ENCODE assay signal across 21 mouse cellular contexts in the genomic region with DNA sequence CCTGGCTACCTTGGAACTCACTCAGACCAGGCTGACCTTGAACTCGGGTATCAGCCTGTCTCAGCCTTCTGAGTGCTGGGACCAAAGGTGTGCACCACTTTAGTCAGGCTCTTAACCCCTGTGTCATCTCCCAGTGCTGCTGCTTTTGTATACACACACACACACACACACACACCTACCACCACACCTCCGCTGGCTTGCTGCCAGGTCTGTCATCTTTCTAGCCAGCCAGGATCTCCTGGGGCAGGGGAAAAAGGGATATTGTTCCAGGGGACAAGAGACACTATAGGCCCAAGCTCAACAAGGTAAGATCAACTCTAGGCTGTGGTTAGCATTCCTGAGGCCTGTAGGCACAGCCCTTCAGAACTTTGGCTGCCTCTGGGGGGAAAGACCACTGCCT. TPM values are rescaled to one million over a fixed set of nuclear protein-coding genes. Genes with fewer than 3 reads are reported as not detected.
DNase-seq lines count a peak whose midpoint lies in the region; ATAC-seq and TF ChIP-seq lines count a peak whose summit lies in the region.
"Had no signal": no experiment of that assay in that cellular context is flagged by ENCODE, and none has a peak within 500 bp of the region (broad histone marks: within the 10 kb centered on the region; RNA-seq: fewer than 3 reads in every experiment).

No protein-coding gene starts in this region.

- no peak for ATAC-seq in forebrain, postnatal 0 days
- no peak for ATAC-seq in hindbrain, embryonic 13.5 days (ENCODE audit: low FRiP score)
- no peak for ATAC-seq in hindbrain, embryonic 16.5 days
- ATAC-seq in lung, embryonic 15.5 days (ENCODE audit: borderline replicate concordance, extremely low read depth, low FRiP score, low TSS enrichment): no peak
- no peak for ATAC-seq in midbrain, embryonic 15.5 days (replicated peaks)
- ATAC-seq: CD4-positive, CD25-positive, alpha-beta regulatory T cell, adult 4 months; Patski had no signal

- no peak overlapping the region for H3K9ac ChIP-seq in forebrain, postnatal 0 days
- no peak overlapping the region for H3K9ac ChIP-seq in hindbrain, embryonic 13.5 days
- no peak overlapping the region for H3K9ac ChIP-seq in hindbrain, embryonic 16.5 days (ENCODE audit: low read depth, low read length)
- no peak overlapping the region for H3K9ac ChIP-seq in lung, embryonic 15.5 days
- no peak overlapping the region for H3K9ac ChIP-seq in midbrain, embryonic 15.5 days

- no peak for DNase-seq in forebrain, embryonic 10.5 days (ENCODE audit: extremely low spot score, low spot score)
- no peak for DNase-seq in forebrain, postnatal 0 days
- no peak for DNase-seq in lung, postnatal 4 days
- no peak for DNase-seq in cerebellum, postnatal 4 days (ENCODE audit: low spot score in 2 of 2)
- DNase-seq: adrenal gland, adult 8-10 months; cerebellum, adult 8-10 months; gastrocnemius, postnatal 25 days; kidney, adult 11 months; lung, adult 2 months; right cerebral cortex, postnatal 14 days; spleen, adult 18-20 months; thymus, postnatal 36 days had no signal

- no peak overlapping the region for H3K4me2 ChIP-seq in forebrain, postnatal 0 days (ENCODE audit: low read depth)
- no peak overlapping the region for H3K4me2 ChIP-seq in hindbrain, embryonic 13.5 days
- no peak overlapping the region for H3K4me2 ChIP-seq in hindbrain, embryonic 16.5 days (ENCODE audit: low read length)
- no peak overlapping the region for H3K4me2 ChIP-seq in lung, embryonic 15.5 days
- no peak overlapping the region for H3K4me2 ChIP-seq in midbrain, embryonic 15.5 days
- H3K4me2 ChIP-seq: embryonic facial prominence, embryonic 13.5 days; liver, embryonic 11.5 days had no signal

- H3K9me3 ChIP-seq in forebrain, embryonic 10.5 days: no peaks in the 10 kb centered on the region
- no peaks in the 10 kb centered on the region for H3K9me3 ChIP-seq in forebrain, postnatal 0 days (ENCODE audit: low read length)
- no peaks in the 10 kb centered on the region for H3K9me3 ChIP-seq in hindbrain, embryonic 13.5 days
- H3K9me3 ChIP-seq in hindbrain, embryonic 16.5 days (ENCODE audit: control insufficient read depth, low read length): no peaks in the 10 kb centered on the region
- no peaks in the 10 kb centered on the region for H3K9me3 ChIP-seq in lung, embryonic 15.5 days
- no peaks in the 10 kb centered on the region for H3K9me3 ChIP-seq in midbrain, embryonic 15.5 days
- H3K9me3 ChIP-seq: embryonic facial prominence, embryonic 13.5 days had no signal

- H3K4me3 ChIP-seq in forebrain, embryonic 10.5 days: no peak overlapping the region
- no peak overlapping the region for H3K4me3 ChIP-seq in forebrain, postnatal 0 days (ENCODE audit: low read depth, low read length)
- H3K4me3 ChIP-seq in hindbrain, embryonic 13.5 days: no peak overlapping the region
- H3K4me3 ChIP-seq in hindbrain, embryonic 16.5 days (ENCODE audit: low read length): no peak overlapping the region
- H3K4me3 ChIP-seq in lung, embryonic 15.5 days: no peak overlapping the region
- H3K4me3 ChIP-seq in midbrain, embryonic 15.5 days: no peak overlapping the region
- H3K4me3 ChIP-seq: embryonic facial prominence, embryonic 13.5 days had no signal

- peak overlapping the region; percentile 60 for H3K27ac ChIP-seq in forebrain, embryonic 10.5 days
- no peak overlapping the region for H3K27ac ChIP-seq in forebrain, postnatal 0 days (ENCODE audit: low read depth, low read length)
- H3K27ac ChIP-seq in hindbrain, embryonic 13.5 days: peak overlapping the region; percentile 63
- H3K27ac ChIP-seq in hindbrain, embryonic 16.5 days (ENCODE audit: low read depth, low read length): no peak overlapping the region
- H3K27ac ChIP-seq in lung, embryonic 15.5 days: 0 out of 2 replicates have a peak overlapping the region, but pooled peaks have one; percentile 21
- peak overlapping the region; percentile 43; the same call in 1 of the 2 replicates for H3K27ac ChIP-seq in midbrain, embryonic 15.5 days
- H3K27ac ChIP-seq: embryonic facial prominence, embryonic 13.5 days; kidney, postnatal 0 days had no signal

- no peak for TF ChIP-seq CTCF in forebrain, postnatal 0 days (IDR thresholded peaks at IDR 0.05; ENCODE audit: low read depth)

- 96% methylated on average over 2 of the region's 2 CpGs for whole genome bisulfite sequencing in forebrain, embryonic 10.5 days
- WGBS in forebrain, postnatal 0 days: 84% methylated on average over 2 of the region's 2 CpGs
- WGBS in hindbrain, embryonic 13.5 days: 85% methylated on average over 2 of the region's 2 CpGs
- WGBS in hindbrain, embryonic 16.5 days: 80% methylated on average over 2 of the region's 2 CpGs
- 56% methylated on average over 2 of the region's 2 CpGs for WGBS in lung, embryonic 15.5 days
- WGBS in midbrain, embryonic 15.5 days: 84% methylated on average over 2 of the region's 2 CpGs

- H3K4me1 ChIP-seq in forebrain, embryonic 10.5 days: peaks cover 76% of the 10 kb centered on the region
- peaks cover 21% of the 10 kb centered on the region for H3K4me1 ChIP-seq in forebrain, postnatal 0 days (ENCODE audit: insufficient read depth)
- peaks cover 75% of the 10 kb centered on the region for H3K4me1 ChIP-seq in hindbrain, embryonic 13.5 days (replicated peaks)
- H3K4me1 ChIP-seq in hindbrain, embryonic 16.5 days (ENCODE audit: control insufficient read depth, insufficient read depth, low read depth, low read length): peaks cover 45% of the 10 kb centered on the region
- H3K4me1 ChIP-seq in lung, embryonic 15.5 days: peaks cover 59% of the 10 kb centered on the region
- peaks cover 40% of the 10 kb centered on the region for H3K4me1 ChIP-seq in midbrain, embryonic 15.5 days

- peaks cover 98% of the 10 kb centered on the region for H3K36me3 ChIP-seq in forebrain, embryonic 10.5 days (replicated peaks)
- H3K36me3 ChIP-seq in forebrain, postnatal 0 days (ENCODE audit: insufficient read depth): peaks cover 14% of the 10 kb centered on the region
- H3K36me3 ChIP-seq in hindbrain, embryonic 13.5 days: peaks cover 26% of the 10 kb centered on the region
- peaks cover 4% of the 10 kb centered on the region; the same call in 1 of the 2 replicates for H3K36me3 ChIP-seq in hindbrain, embryonic 16.5 days (ENCODE audit: control insufficient read depth, insufficient read depth, low read length)
- H3K36me3 ChIP-seq in lung, embryonic 15.5 days: peaks cover 13% of the 10 kb centered on the region
- peaks cover 11% of the 10 kb centered on the region; the same call in 1 of the 2 replicates for H3K36me3 ChIP-seq in midbrain, embryonic 15.5 days (replicated peaks)

- H3K27me3 ChIP-seq in forebrain, embryonic 10.5 days (ENCODE audit: poor library complexity, severe bottlenecking): no peaks in the 10 kb centered on the region
- no peaks in the 10 kb centered on the region for H3K27me3 ChIP-seq in forebrain, postnatal 0 days (ENCODE audit: insufficient read depth, low read length)
- H3K27me3 ChIP-seq in hindbrain, embryonic 13.5 days: 0 out of 2 replicates have a peak, but pooled peaks cover 14% of the 10 kb centered on the region
- H3K27me3 ChIP-seq in hindbrain, embryonic 16.5 days (replicated peaks; ENCODE audit: control insufficient read depth, insufficient read depth, low read length): peaks cover 2% of the 10 kb centered on the region; the same call in 1 of the 2 replicates
- no peaks in the 10 kb centered on the region; the same call in 1 of the 2 replicates for H3K27me3 ChIP-seq in lung, embryonic 15.5 days
- no peaks in the 10 kb centered on the region for H3K27me3 ChIP-seq in midbrain, embryonic 15.5 days (replicated peaks)
- H3K27me3 ChIP-seq: embryonic facial prominence, embryonic 13.5 days; Patski had no signal

RNA-seq across cellular contexts. Expression of gene Bahcc1, which starts 34.5 kb away (rescaled TPM):
- 13.7 and 16.1 TPM in 2 replicates for polyA plus RNA-seq in forebrain, embryonic 10.5 days (2016; fragmentation: Nextera tagmentation; extraction: Ambion mirVana)
- 19.3 and 26.5 TPM in 2 replicates for total RNA-seq in forebrain, postnatal 0 days (2014; rRNA removed)
- 3.9 and 6.5 TPM in 2 replicates for polyA plus RNA-seq in forebrain, postnatal 0 days (2015; fragmentation: Nextera tagmentation; extraction: Ambion mirVana)
- polyA plus RNA-seq in hindbrain, embryonic 13.5 days (2015; fragmentation: Nextera tagmentation; extraction: Ambion mirVana): 13.6 and 17.0 TPM in 2 replicates
- polyA plus RNA-seq in hindbrain, embryonic 16.5 days (2015; fragmentation: Nextera tagmentation; extraction: Ambion mirVana): 7.8 and 9.7 TPM in 2 replicates
- polyA plus RNA-seq in lung, embryonic 15.5 days (2015; fragmentation: Nextera tagmentation; extraction: Ambion mirVana): 8.7 and 9.2 TPM in 2 replicates
- polyA plus RNA-seq in midbrain, embryonic 15.5 days (2015; fragmentation: Nextera tagmentation; extraction: Ambion mirVana): 16.2 and 16.7 TPM in 2 replicates
- polyA plus RNA-seq: CD4-positive, CD25-positive, alpha-beta regulatory T cell, adult 4 months had no signal

Comparison
In these comparisons a context has a peak if more than half of its experiments do, and no peak if none do; other contexts are left out.
1. H3K27ac ChIP-seq: peak in forebrain, embryonic 10.5 days (single experiment), hindbrain, embryonic 13.5 days (single experiment), lung, embryonic 15.5 days (single experiment) and midbrain, embryonic 15.5 days (single experiment); none in forebrain, postnatal 0 days (single experiment) and hindbrain, embryonic 16.5 days (single experiment).